Mouse (Mus musculus): ENCODE measurements at regions not wholly inside any gene's neighbourhood (a gene's known extent, or its start where the extent isn't known, plus 50 kb on each side); places are given as distances from the start of the nearest gene placed in this dataset.

DNA sequence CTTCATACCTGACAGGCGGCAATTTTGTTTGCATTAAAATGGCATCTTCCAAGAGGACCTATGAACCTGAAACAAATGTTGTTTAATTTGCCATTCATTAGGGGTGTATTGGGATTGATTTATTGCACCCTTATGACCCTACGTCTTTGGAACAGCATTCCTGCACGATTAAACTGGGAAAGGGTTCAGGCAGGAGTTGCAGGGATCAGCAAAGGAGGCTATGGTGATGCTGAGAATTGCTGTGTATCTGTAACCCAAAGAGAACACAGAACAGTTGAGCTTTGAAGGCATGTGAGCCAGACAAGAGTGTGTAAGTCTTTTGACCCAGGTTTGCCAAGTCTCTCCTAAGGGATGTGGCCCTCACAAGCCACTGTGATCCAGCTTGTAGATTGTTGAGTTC, 177.9 kb downstream of the Msrb3 start:
- TF ChIP-seq CTCF (IDR thresholded peaks at IDR 0.05; ENCODE audit: control insufficient read depth, insufficient read depth, insufficient read length) (no peak), MAX (IDR thresholded peaks at IDR 0.05) (no peak), USF1 (IDR thresholded peaks at IDR 0.05; ENCODE audit: low read depth) (no peak), FOSL1 (IDR thresholded peaks at IDR 0.05; ENCODE audit: insufficient read depth, low read length, poor library complexity, severe bottlenecking) (no peak), MYOD1 (IDR thresholded peaks at IDR 0.05; ENCODE audit: control insufficient read depth, insufficient read length, low read depth) (no peak), MYOG (IDR thresholded peaks at IDR 0.05; ENCODE audit: control insufficient read depth, extremely low read depth, insufficient read length) (no peak)
